ENCODE assay signal across 9 mouse cellular contexts in the genomic region with DNA sequence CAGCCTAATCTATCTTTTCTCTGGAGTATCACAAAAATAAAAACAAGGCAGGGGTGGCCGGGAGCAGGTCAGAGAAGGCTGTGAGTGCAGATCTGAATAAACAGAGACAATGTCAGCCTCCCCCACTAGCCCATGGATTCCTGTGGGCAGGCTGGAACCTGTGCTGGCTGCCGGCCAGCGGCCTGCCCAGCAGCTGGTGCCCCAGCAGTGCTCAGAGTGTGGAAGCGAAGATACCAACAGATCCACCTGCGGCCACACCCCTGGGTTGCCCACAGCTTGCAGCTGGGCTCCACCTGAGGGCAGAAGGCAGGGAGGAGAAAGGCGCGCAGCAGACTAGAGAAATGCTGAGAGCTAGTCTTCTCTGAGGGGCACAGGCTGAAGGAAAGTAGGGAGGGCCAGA. TPM values are rescaled to one million over a fixed set of nuclear protein-coding genes. Genes with fewer than 3 reads are reported as not detected.
DNase-seq lines count a peak whose midpoint lies in the region; ATAC-seq and TF ChIP-seq lines count a peak whose summit lies in the region.
"Had no signal": no experiment of that assay in that cellular context is flagged by ENCODE, and none has a peak within 500 bp of the region (broad histone marks: within the 10 kb centered on the region; RNA-seq: fewer than 3 reads in every experiment).

No protein-coding gene starts in this region.

- no peak for ATAC-seq in hindbrain, embryonic 16.5 days
- ATAC-seq in limb, embryonic 14.5 days (ENCODE audit: low FRiP score, low read depth): 0 out of 2 replicates have a peak, but pooled peaks have one; percentile 37

- H3K36me3 ChIP-seq in hindbrain, embryonic 16.5 days (ENCODE audit: control insufficient read depth, insufficient read depth, low read length): no peaks in the 10 kb centered on the region
- H3K36me3 ChIP-seq in limb, embryonic 14.5 days (ENCODE audit: control insufficient read depth, insufficient read depth, low read length): no peaks in the 10 kb centered on the region

- H3K4me3 ChIP-seq in hindbrain, embryonic 16.5 days (ENCODE audit: low read length): no peak overlapping the region
- H3K4me3 ChIP-seq in limb, embryonic 14.5 days (replicated peaks; ENCODE audit: low read length): no peak overlapping the region

- WGBS in hindbrain, embryonic 16.5 days: 54% methylated on average over 7 of the region's 7 CpGs
- WGBS in limb, embryonic 14.5 days: 53% methylated on average over 7 of the region's 7 CpGs

- no peak overlapping the region for H3K4me2 ChIP-seq in hindbrain, embryonic 16.5 days (ENCODE audit: low read length)
- no peak overlapping the region for H3K4me2 ChIP-seq in limb, embryonic 14.5 days (replicated peaks; ENCODE audit: low read depth, low read length, severe bottlenecking)

- peak overlapping the region; percentile 30; the same call in 1 of the 2 replicates for H3K27ac ChIP-seq in hindbrain, embryonic 16.5 days (ENCODE audit: low read depth, low read length)
- no peak overlapping the region for H3K27ac ChIP-seq in limb, embryonic 14.5 days (replicated peaks; ENCODE audit: low read depth, low read length)

- H3K9ac ChIP-seq in hindbrain, embryonic 16.5 days (ENCODE audit: low read depth, low read length): no peak overlapping the region
- H3K9ac ChIP-seq in limb, embryonic 14.5 days (ENCODE audit: low read depth, low read length, severe bottlenecking): 0 out of 2 replicates have a peak overlapping the region, but pooled peaks have one; percentile 21

- no peaks in the 10 kb centered on the region for H3K27me3 ChIP-seq in hindbrain, embryonic 16.5 days (replicated peaks; ENCODE audit: control insufficient read depth, insufficient read depth, low read length)
- no peaks in the 10 kb centered on the region for H3K27me3 ChIP-seq in limb, embryonic 14.5 days (ENCODE audit: control insufficient read depth, insufficient read depth, low read length)

- no peaks in the 10 kb centered on the region for H3K9me3 ChIP-seq in hindbrain, embryonic 16.5 days (ENCODE audit: control insufficient read depth, low read length)
- 0 out of 2 replicates have a peak, but pooled peaks cover 4% of the 10 kb centered on the region for H3K9me3 ChIP-seq in limb, embryonic 14.5 days (ENCODE audit: control insufficient read depth, low read length)

- H3K4me1 ChIP-seq in hindbrain, embryonic 16.5 days (ENCODE audit: control insufficient read depth, insufficient read depth, low read depth, low read length): peaks cover 22% of the 10 kb centered on the region
- peaks cover 10% of the 10 kb centered on the region for H3K4me1 ChIP-seq in limb, embryonic 14.5 days (ENCODE audit: control insufficient read depth, insufficient read depth, low read length)

- no peak for TF ChIP-seq POLR2A in limb, embryonic 14.5 days (IDR thresholded peaks at IDR 0.05; ENCODE audit: borderline replicate concordance, extremely low read depth, insufficient read depth, insufficient read length)

- intact Hi-C loops in left cerebral cortex, postnatal 25 days (cut with DNase I): no loop called here

- peak; percentile 47 to 71 for DNase-seq in lung, adult 18-20 months
- DNase-seq in lung, postnatal 10 days: no peak
- DNase-seq in limb, embryonic 14.5 days (ENCODE audit: low spot score): no peak
- DNase-seq in thymus, postnatal 14 days: peak; percentile 70
- no peak for DNase-seq in embryo, embryonic 11 days
- no peak for DNase-seq in adrenal gland, adult (ENCODE audit: inconsistent age in 2 of 2, low spot score in 1 of 2)
- DNase-seq in left cerebral cortex, postnatal 25 days (ENCODE audit: low spot score in 2 of 2): no peak
- DNase-seq: cerebellum, adult 9-10 months had no signal

RNA-seq across cellular contexts. Expression of a gene that starts 47.1 kb away (rescaled TPM):
- 18.2 and 23.1 TPM in 2 replicates for polyA plus RNA-seq in hindbrain, embryonic 16.5 days (2015; fragmentation: Nextera tagmentation; extraction: Ambion mirVana)
- 39.0 and 46.1 TPM in 2 replicates for polyA plus RNA-seq in limb, embryonic 14.5 days (2012; rRNA removed)
- polyA plus RNA-seq in limb, embryonic 14.5 days (2014; fragmentation: Nextera tagmentation; extraction: Ambion mirVana): 16.2 TPM in 2 replicates
- total RNA-seq in left cerebral cortex, postnatal 25 days (2021): 10 to 100 TPM; 55.0 to 60.7 TPM

Comparison
In these comparisons a context has a peak if more than half of its experiments do, and no peak if none do; other contexts are left out.
1. DNase-seq: peak in lung, adult 18-20 months (2 of 2) and thymus, postnatal 14 days (single experiment); none in lung, postnatal 10 days (single experiment), limb, embryonic 14.5 days (single experiment), embryo, embryonic 11 days (single experiment), adrenal gland, adult (0 of 2) and left cerebral cortex, postnatal 25 days (0 of 2).